23 mouse cellular contexts compared by ENCODE assay signal in genomic region chr3:79810563-79810962, GRCm38 (mm10). TPM values are rescaled to one million over a fixed set of nuclear protein-coding genes. Genes with fewer than 3 reads are reported as not detected.
DNase-seq lines count a peak whose midpoint lies in the region; ATAC-seq and TF ChIP-seq lines count a peak whose summit lies in the region.
"Had no signal": no experiment of that assay in that cellular context is flagged by ENCODE, and none has a peak within 500 bp of the region (broad histone marks: within the 10 kb centered on the region; RNA-seq: fewer than 3 reads in every experiment).

No protein-coding gene starts in this region.

- no peaks in the 10 kb centered on the region for H3K9me3 ChIP-seq in G1E (replicated peaks)
- H3K9me3 ChIP-seq in MEL (replicated peaks; ENCODE audit: insufficient read depth, low read length), result no peaks in the 10 kb centered on the region
- no peaks in the 10 kb centered on the region for H3K9me3 ChIP-seq in intestine, embryonic 16.5 days (ENCODE audit: control insufficient read depth, low read length)
- H3K9me3 ChIP-seq: embryonic facial prominence, embryonic 13.5 days; embryonic facial prominence, embryonic 15.5 days; forebrain, embryonic 10.5 days; forebrain, embryonic 12.5 days had no signal

- peak; percentile 70 for ATAC-seq in G1E (ENCODE audit: extremely low read depth, insufficient number of reproducible peaks, low FRiP score, poor library complexity, severe bottlenecking)
- ATAC-seq in intestine, embryonic 16.5 days, result no peak
- ATAC-seq: activated CD4-positive, CD25-positive, alpha-beta regulatory T cell, adult 4 months; forebrain, embryonic 14.5 days; forebrain, embryonic 16.5 days; Patski had no signal

- H3K4me2 ChIP-seq in intestine, embryonic 16.5 days (ENCODE audit: low read depth, low read length), result no peak overlapping the region
- H3K4me2 ChIP-seq: embryonic facial prominence, embryonic 13.5 days; embryonic facial prominence, embryonic 15.5 days; forebrain, embryonic 12.5 days had no signal

- peaks cover 50% of the 10 kb centered on the region for H3K4me1 ChIP-seq in G1E (ENCODE audit: insufficient read depth, low read depth, low read length)
- H3K4me1 ChIP-seq in MEL (ENCODE audit: control insufficient read depth in 1 of 2, insufficient read depth in 2 of 2, low read length in 2 of 2), result peaks cover 12 to 16% of the 10 kb centered on the region in 2 experiments
- no peaks in the 10 kb centered on the region for H3K4me1 ChIP-seq in intestine, embryonic 16.5 days (ENCODE audit: control insufficient read depth, insufficient read depth, low read length)
- H3K4me1 ChIP-seq: embryonic facial prominence, embryonic 13.5 days; embryonic facial prominence, embryonic 15.5 days; forebrain, embryonic 12.5 days had no signal

- H3K27ac ChIP-seq in MEL (ENCODE audit: control insufficient read depth, low read depth, low read length), result no peak overlapping the region
- no peak overlapping the region for H3K27ac ChIP-seq in intestine, embryonic 16.5 days (ENCODE audit: low read length)
- H3K27ac ChIP-seq: embryonic facial prominence, embryonic 13.5 days; embryonic facial prominence, embryonic 15.5 days; forebrain, embryonic 10.5 days; forebrain, embryonic 12.5 days had no signal

- DNase-seq in G1E (ENCODE audit: low spot score), result no peak
- peak; percentile 60 for DNase-seq in MEL (ENCODE audit: low read depth, low spot score)
- peak; percentile 28 for DNase-seq in c-Kit-negative CD71-positive TER-119-positive erythroid progenitor cells, embryonic 14.5 days (ENCODE audit: low read depth, low spot score)
- DNase-seq in c-Kit-positive CD71-positive TER-119-positive erythroid progenitor cells, embryonic 14.5 days (ENCODE audit: low spot score), result peak; percentile 67
- DNase-seq in adrenal gland, postnatal 25 days, result no peak
- DNase-seq in layer of hippocampus, postnatal 10 days (ENCODE audit: low spot score in 2 of 2), result no peak
- DNase-seq: adrenal gland, adult 8-10 months; adrenal gland, postnatal 14 days; cerebellum, adult 11-12 months; cerebellum, adult 8-10 months; cerebellum, adult 9-11 months; cerebellum, postnatal 14 days; cerebellum, postnatal 36 days; embryo, embryonic 11 days had no signal

- TF ChIP-seq POLR2A in MEL (IDR thresholded peaks at IDR 0.05; ENCODE audit: control insufficient read depth in 1 of 2, insufficient read depth in 1 of 2, low read depth in 1 of 2, low read length in 2 of 2, poor library complexity in 1 of 2), result no peak

- TF ChIP-seq CTCF in G1E (IDR thresholded peaks at IDR 0.05; ENCODE audit: low read depth, low read length) (no peak), MEL (IDR thresholded peaks at IDR 0.05 in 2 of 3, conservative IDR thresholded peaks at IDR 0.05 in 1 of 3; ENCODE audit: control insufficient read depth in 1 of 3, insufficient read depth in 1 of 3, low read depth in 2 of 3, low read length in 3 of 3, poor library complexity in 1 of 3, severe bottlenecking in 1 of 3) (no peak)

- H3K79me2 ChIP-seq in MEL (ENCODE audit: control insufficient read depth, insufficient read depth, low read length, poor library complexity), result no peaks in the 10 kb centered on the region

- H3K36me3 ChIP-seq in G1E (replicated peaks) (peaks cover 18% of the 10 kb centered on the region), MEL (ENCODE audit: control insufficient read depth in 1 of 2, insufficient read depth in 2 of 2, low read length in 2 of 2) (peaks cover 0 to 21% of the 10 kb centered on the region in 2 experiments; a peak in 2 of 4 replicates)
- H3K36me3 ChIP-seq in intestine, embryonic 16.5 days (ENCODE audit: control insufficient read depth, insufficient read depth, low read length), result no peaks in the 10 kb centered on the region
- H3K36me3 ChIP-seq: embryonic facial prominence, embryonic 13.5 days; embryonic facial prominence, embryonic 15.5 days; forebrain, embryonic 10.5 days; forebrain, embryonic 12.5 days had no signal

- WGBS in intestine, embryonic 16.5 days, result 60% methylated on average over 6 of the region's 6 CpGs

- H3K27me3 ChIP-seq in G1E (ENCODE audit: insufficient read depth, low read length) (no peaks in the 10 kb centered on the region), MEL (ENCODE audit: control insufficient read depth in 1 of 2, insufficient read depth in 2 of 2, low read length in 2 of 2) (no peaks in the 10 kb centered on the region)
- no peaks in the 10 kb centered on the region for H3K27me3 ChIP-seq in intestine, embryonic 16.5 days (replicated peaks; ENCODE audit: control insufficient read depth, insufficient read depth, low read length)
- H3K27me3 ChIP-seq: embryonic facial prominence, embryonic 13.5 days; embryonic facial prominence, embryonic 15.5 days; forebrain, embryonic 12.5 days; Patski had no signal

- no peak overlapping the region for H3K9ac ChIP-seq in MEL (ENCODE audit: control insufficient read depth, low read depth, low read length, poor library complexity, severe bottlenecking)
- no peak overlapping the region for H3K9ac ChIP-seq in intestine, embryonic 16.5 days (ENCODE audit: low read depth, low read length)
- H3K9ac ChIP-seq: embryonic facial prominence, embryonic 13.5 days; embryonic facial prominence, embryonic 15.5 days; forebrain, embryonic 12.5 days had no signal

- TF ChIP-seq RAD21 in MEL (IDR thresholded peaks at IDR 0.05; ENCODE audit: low read depth, low read length), result no peak

- H3K4me3 ChIP-seq in G1E (ENCODE audit: low read depth, low read length) (peak overlapping the region; percentile 3; the same call in 1 of the 2 replicates), MEL (ENCODE audit: control insufficient read depth in 1 of 2, insufficient read depth in 1 of 2, low read depth in 2 of 2, low read length in 2 of 2) (no peak overlapping the region)
- H3K4me3 ChIP-seq in intestine, embryonic 16.5 days (ENCODE audit: low read length), result no peak overlapping the region
- H3K4me3 ChIP-seq: embryonic facial prominence, embryonic 13.5 days; embryonic facial prominence, embryonic 15.5 days; forebrain, embryonic 10.5 days; forebrain, embryonic 12.5 days had no signal

- peak; percentile 59 to 79 for TF ChIP-seq EP300 in MEL (IDR thresholded peaks at IDR 0.05; ENCODE audit: low read depth in 1 of 2, low read length in 2 of 2)

TF ChIP-seq in MEL, 35 proteins besides CTCF, POLR2A, EP300 and RAD21:
- TF ChIP-seq MAX (IDR thresholded peaks at IDR 0.05; ENCODE audit: low read length), result peak; percentile 67; the same call in 1 of the 2 replicates
- TF ChIP-seq TAL1 (IDR thresholded peaks at IDR 0.05; ENCODE audit: low read length), result peak; percentile 52
- TF ChIP-seq ELF1 (IDR thresholded peaks at IDR 0.05; ENCODE audit: low read depth, low read length), result no peak
- peak; percentile 74 for TF ChIP-seq GATA1 (IDR thresholded peaks at IDR 0.05; ENCODE audit: low read depth, low read length)
- peak; percentile 56 for TF ChIP-seq ETS1 (IDR thresholded peaks at IDR 0.05; ENCODE audit: low read depth, low read length)
- peak; percentile 70; the same call in 1 of the 2 replicates for TF ChIP-seq RCOR1 (IDR thresholded peaks at IDR 0.05; ENCODE audit: low read depth, low read length)
- no peak for TF ChIP-seq NELFE (IDR thresholded peaks at IDR 0.05; ENCODE audit: low read depth, low read length)
- peak; percentile 78 for TF ChIP-seq TCF12 (IDR thresholded peaks at IDR 0.05; ENCODE audit: low read depth, low read length)
- no peak for TF ChIP-seq ZNF384 (IDR thresholded peaks at IDR 0.05; ENCODE audit: low read depth, low read length)
- TF ChIP-seq NRF1 (IDR thresholded peaks at IDR 0.05; ENCODE audit: insufficient read depth, low read depth, low read length, poor library complexity, severe bottlenecking), result 0 out of 2 replicates have a peak, but pooled peaks have one; percentile 24
TF ChIP-seq in MEL: peak in this region for 7.

RNA-seq across cellular contexts. Expression of gene Tmem144, which starts 42.0 kb away (rescaled TPM):
- total RNA-seq in G1E (2014; fragmentation: Nextera tagmentation) (10.5 and 12.6 TPM in 2 replicates), G1E (2017) (34.7 and 42.9 TPM in 2 replicates), MEL (2012; rRNA removed) (0.04 and 0.07 TPM in 2 replicates)
- polyA plus RNA-seq in G1E (2012) (0.21 and 0.63 TPM in 2 replicates), MEL (2012; ENCODE audit: insufficient read depth in 1 of 2, insufficient read length in 2 of 2, low read depth in 1 of 2, low replicate concordance in 2 of 2, missing spikeins in 1 of 2) (under 1 TPM in 1 of 2 experiments, not detected in 1; 0.25 TPM)
- 16.2 and 25.6 TPM in 2 replicates for polyA plus RNA-seq in intestine, embryonic 16.5 days (2015; fragmentation: Nextera tagmentation; extraction: Ambion mirVana)
- total RNA-seq in adrenal gland, postnatal 25 days (2021), result 13.9 and 17.2 TPM in 2 replicates
- 10 to 100 TPM in 1 of 2 experiments, 1 to 10 TPM in 1; 8.7 to 10.4 TPM for total RNA-seq in layer of hippocampus, postnatal 10 days (2021)
- polyA plus RNA-seq: activated CD4-positive, CD25-positive, alpha-beta regulatory T cell, adult 4 months had no signal

Comparison
In these comparisons a context has a peak if more than half of its experiments do, and no peak if none do; other contexts are left out.
1. DNase-seq: peak in MEL (single experiment), c-Kit-negative CD71-positive TER-119-positive erythroid progenitor cells, embryonic 14.5 days (single experiment) and c-Kit-positive CD71-positive TER-119-positive erythroid progenitor cells, embryonic 14.5 days (single experiment); none in G1E (single experiment), adrenal gland, postnatal 25 days (single experiment) and layer of hippocampus, postnatal 10 days (0 of 2).